Mouse (Mus musculus): ENCODE results near the gene Il12rb1.

Il12rb1 gene

DNA sequence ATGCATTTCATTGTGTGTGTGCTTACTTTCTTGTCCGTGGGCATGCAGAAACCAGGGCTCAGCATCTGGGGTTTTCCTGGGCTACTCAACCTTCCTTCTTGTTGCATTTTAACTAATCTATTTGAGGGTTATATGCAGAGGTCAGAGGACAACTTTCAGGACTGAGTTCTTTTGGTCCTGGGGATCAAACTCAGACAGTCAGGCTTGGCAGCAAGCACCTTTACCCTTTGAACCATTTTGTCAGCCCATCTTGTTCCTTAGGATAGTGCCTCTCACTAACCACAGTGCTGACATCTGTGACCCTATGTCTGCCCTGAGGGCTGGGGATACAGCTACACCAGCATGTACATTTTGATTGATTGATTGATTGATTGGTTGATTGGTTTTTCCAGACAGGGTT is 19.5 kb downstream of the Il12rb1 start:
- no peak for DNase-seq (ENCODE audit: low spot score in 2 of 2)

GRCm38 (mm10) chr8:70831517-70831916 is 23.3 kb downstream of the Il12rb1 start:
- DNase-seq (ENCODE audit: low spot score in 2 of 2): no peak

- no peak for DNase-seq (ENCODE audit: low spot score in 2 of 2)
Observed at GRCm38 (mm10) chr8:70832371-70832770, 24.1 kb downstream of the Il12rb1 start.

DNA sequence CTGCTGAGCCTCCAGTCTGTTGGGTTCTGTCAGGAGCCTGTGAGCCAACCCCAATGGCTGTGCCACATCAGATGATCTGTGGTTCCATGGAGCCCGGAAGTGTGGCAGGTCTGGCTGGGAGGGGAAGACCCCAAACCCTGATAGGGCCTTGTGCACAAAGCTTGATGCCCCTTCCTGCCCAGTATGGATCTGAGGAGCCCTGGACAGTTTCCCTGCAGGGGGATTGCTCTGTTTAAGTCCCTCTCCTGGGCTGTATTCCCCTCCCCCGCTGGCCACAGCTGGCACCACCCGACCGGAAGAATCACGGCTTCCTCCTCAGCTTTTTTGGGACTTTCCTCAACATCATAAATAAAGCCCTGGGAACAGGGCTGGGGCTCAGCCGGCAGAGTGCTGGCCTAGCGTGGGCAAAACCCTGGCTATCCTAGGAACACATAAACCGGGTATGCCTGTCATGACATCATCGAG is 24.8 kb downstream of the Il12rb1 start:
- DNase-seq (ENCODE audit: low spot score in 2 of 2): no peak

DNA sequence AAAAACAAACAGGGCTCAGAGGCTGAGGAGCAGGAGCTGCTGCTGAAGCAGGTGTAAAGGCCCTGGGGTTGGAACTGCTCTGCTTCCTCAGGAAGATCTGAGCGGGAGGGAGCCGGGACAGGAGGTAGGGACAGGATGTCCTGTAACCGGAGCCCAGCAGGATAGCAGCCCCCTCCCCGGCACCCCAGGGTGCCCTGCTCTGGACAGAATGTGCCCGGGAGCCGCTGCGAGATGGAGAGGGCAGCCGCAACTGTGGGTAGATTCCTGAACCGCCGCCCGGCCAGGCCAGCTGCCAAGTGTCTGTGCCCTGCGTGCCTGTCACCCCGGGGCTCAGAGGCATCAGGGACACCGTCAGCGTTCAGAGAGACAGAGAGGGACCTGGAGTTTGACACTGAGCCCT is 25.3 kb downstream of the Il12rb1 start:
- DNase-seq (ENCODE audit: low spot score in 2 of 2): peak in 1 of 2 experiments; percentile 57

DNA sequence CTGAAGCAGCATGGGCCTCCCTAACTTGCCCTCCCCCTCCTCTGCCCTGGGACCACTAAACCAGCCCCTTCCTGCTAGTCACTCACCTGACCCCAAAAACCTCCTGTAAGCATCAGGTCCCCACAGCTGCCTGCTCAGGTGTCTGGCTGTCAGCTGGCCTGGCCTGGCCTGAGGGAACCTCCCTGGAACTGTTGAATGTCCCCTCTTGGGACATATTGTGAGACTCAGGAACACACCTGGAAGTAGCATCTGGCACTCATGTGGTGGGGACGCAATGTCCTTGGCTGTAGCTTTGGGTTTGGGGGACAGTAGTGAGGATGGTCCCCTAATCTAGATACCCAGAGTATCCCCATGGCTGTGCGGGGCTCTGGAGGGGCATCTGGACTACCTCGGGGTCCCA is 25.8 kb downstream of the Il12rb1 start:
- DNase-seq (ENCODE audit: low spot score in 2 of 2): no peak

GRCm38 (mm10) chr8:70836666-70837065 is 28.4 kb downstream of the Il12rb1 start:
- DNase-seq (ENCODE audit: low spot score in 2 of 2): no peak

DNA sequence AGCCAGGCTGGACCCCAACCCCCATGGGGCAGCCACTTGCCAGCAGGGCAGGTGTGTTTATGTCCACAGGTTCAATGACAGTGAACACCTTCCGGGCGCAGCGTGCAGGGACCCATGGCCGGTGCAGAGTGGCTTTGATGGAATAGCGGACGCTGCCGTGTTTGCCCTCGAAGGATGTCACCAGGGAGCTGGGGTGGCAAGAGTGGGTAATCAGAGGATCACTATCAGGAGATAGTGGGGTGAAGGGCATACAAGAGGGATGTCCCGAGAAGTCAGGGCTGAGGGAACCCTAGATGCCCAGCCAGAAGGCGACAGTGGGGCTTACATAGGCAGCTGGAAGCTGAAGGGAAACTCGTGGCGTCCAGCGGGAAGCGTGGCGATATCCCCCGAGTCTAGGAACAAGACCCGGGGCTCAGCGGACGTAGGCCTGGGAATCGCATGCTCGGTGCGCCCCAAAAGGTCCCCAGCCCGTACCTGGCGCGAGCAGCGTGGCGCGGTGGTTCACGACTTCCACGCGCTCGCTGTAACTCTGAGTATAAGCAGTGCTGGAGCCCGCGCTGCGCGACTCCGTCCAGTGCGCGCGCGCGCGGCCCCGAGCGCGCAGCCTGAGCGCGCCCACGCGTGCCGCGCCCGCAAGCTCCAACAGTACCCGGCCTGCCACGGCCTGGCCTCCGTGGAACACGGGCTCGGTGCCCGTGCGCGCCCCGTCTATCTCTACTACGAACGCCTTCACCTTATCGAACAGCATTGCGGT is 30.6 kb downstream of the Il12rb1 start:
- peak in 1 of 2 experiments; percentile 47 for DNase-seq (ENCODE audit: low spot score in 2 of 2)

- DNase-seq (ENCODE audit: low spot score in 2 of 2): peak; percentile 99 to 100
Observed at GRCm38 (mm10) chr8:70839408-70840351, 31.4 kb downstream of the Il12rb1 start, which contains the start of gene Arrdc2. TSS of gene Arrdc2 (minus strand) at chr8:70839720.

- no peak for DNase-seq (ENCODE audit: low spot score in 2 of 2)
Observed at GRCm38 (mm10) chr8:70840590-70840989, 32.3 kb downstream of the Il12rb1 start.

DNA sequence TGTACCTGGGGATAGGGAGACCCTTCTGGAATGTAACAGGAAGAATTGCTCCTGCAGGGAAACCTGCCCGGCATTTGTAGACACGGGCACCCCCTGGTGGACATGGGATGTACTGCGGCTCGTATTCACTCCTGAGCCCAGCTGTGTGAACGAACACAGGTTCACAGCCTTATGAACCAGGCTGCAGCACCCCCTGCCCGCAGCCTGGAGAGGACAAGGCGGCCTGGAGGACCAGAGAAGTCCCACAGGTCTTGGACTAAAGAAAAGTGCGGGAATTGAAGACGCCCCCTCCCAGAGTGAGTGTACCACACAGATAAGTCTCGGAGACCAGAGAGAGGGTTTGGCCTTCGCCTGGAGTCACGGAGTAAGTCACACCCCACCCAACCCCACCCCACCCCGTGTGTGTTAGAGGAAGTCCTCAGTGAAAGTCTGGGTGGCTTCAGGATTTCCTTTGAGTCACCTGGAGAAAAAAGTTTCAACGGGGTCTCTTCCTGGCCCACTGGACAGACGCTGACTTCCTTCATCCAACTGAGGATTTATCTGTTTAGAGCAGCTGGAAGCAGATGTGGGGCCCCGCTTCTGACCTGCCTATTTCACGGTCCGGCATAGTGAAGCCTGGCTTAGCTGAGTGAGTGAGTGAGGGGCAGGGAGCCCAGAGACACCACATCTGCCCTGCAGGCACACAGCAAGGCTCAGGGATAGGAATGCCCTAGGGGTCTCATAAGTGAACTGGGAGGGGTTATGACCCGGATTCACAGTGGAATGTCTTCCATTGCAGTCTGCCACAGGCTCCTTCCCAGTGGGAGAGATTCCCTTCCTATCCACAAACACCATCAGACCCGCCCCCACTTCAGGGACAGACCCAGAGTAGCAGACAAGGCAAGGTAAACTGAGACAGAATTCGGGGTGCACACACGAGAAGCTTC is 33.2 kb downstream of the Il12rb1 start:
- DNase-seq (ENCODE audit: low spot score in 2 of 2): peak in 1 of 2 experiments; percentile 92

GRCm38 (mm10) chr8:70842484-70842883 is 34.2 kb downstream of the Il12rb1 start:
- no peak for DNase-seq (ENCODE audit: low spot score in 2 of 2)

- no peak for DNase-seq (ENCODE audit: low spot score in 2 of 2)
Observed at GRCm38 (mm10) chr8:70843214-70843773, 35.0 kb downstream of the Il12rb1 start.

DNA sequence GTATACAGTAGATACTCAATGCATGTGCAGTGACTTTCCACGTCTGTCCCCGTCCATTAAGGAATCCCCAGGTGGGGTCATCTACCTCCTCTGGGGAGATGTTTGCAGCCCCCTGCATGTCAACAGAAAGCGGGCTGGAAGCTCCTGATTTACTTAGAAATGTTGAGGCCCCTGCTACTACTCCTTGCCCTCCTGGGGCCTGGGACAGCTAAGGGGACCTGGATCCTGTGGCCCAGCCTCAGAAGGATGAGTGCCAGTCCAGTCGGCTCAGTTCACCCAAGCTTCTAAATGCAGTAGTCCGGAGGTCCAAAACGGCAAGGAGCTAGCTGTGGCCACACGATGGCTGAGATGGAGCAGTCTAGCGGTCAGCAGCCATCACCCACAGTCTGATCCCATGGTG is 35.7 kb downstream of the Il12rb1 start:
- DNase-seq (ENCODE audit: low spot score in 2 of 2): no peak

DNA sequence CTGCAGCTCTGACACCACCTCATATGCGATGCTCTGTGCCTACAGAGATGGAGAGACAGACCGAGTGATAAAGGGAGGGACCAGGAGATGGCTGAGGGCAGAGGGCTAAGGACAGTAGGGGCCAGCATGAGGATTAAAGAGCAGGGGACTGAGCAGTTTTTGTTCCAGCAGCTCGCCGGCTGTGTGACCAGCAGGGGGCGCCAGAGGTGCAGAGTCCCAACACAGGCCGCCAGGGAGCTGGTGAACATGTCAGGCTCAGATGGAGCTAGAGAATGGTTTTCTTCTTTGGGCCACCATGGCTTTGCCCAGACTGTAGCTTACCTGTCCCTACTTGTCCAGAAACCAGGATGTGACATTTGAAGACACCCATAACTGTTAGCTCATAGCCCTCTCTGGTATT is 36.3 kb downstream of the Il12rb1 start:
- DNase-seq (ENCODE audit: low spot score in 2 of 2): peak in 1 of 2 experiments; percentile 90

GRCm38 (mm10) chr8:70845108-70845507 is 36.9 kb downstream of the Il12rb1 start:
- DNase-seq (ENCODE audit: low spot score in 2 of 2): no peak

- no peak for DNase-seq (ENCODE audit: low spot score in 2 of 2)
Observed at GRCm38 (mm10) chr8:70846371-70847154, 38.3 kb downstream of the Il12rb1 start.

DNA sequence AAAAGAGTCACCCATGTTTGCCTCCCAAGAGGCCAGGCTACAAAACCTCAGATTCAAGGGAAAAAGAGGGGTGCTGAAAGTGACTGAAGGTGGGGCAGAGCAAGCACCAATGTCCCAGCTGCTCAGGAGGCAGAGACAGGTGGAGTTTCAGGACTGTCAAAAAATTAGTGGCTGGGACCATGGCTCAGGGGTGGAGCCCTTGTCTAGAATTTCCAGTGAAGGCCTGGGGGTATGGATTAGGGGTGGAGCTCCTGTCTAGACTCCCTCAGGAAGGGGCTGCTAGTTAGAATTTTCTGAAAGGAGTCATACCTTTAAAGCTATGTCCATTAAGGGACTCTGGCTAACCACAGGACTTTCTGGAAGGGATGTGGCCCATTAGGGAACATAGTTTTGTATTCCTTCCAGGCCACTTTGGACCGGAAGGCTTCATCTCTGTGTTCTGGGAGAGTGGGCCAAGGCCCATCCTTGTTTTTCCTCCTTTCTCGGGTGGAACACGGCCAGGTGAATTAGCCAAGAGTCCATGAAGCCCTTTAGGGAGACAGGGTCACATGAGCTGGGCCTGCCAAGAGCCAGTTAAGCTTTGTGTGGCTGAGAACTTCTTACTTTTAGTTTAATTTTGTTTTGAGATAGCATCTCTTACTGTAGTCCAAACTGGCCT is 41.2 kb downstream of the Il12rb1 start:
- no peak for DNase-seq (ENCODE audit: low spot score in 2 of 2)

DNA sequence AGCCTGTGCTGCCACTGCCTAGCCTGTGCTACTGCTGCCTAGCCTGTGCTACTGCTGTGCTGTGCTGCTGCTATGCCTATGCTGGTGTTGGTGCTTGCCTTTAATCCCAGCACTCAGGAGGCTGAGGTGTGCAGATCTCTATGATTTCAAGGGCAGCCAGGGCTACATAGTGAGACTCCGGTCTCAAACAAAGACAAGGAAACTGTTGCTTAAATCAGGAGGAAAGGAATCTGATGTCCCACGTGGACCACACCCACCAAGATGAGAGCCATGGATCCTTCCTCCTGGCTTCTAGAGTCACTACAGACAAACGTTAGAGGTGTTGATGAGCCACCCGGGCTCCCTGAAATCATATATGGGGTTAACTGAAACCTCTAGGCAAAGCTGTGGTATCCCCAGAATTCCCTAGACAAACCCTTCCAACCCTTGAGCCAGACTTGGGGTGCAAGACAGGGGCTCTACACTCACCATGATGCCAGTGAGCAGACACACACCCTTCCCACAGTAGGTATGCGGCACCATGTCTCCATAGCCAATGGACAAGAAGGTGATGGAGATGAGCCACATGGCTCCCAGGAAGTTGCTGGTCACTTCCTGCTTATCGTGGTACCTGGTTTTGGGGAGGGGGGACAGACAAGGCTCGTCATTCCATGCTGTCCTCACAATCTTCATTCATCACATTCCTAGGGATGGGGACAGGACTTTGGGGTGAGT is 42.0 kb downstream of the Il12rb1 start:
- no peak for DNase-seq (ENCODE audit: low spot score in 2 of 2)

Measured in left cerebral cortex, adult 9 months (tissue).